Mouse (Mus musculus): ENCODE data around the gene Snx17. TPM values are rescaled to one million over a fixed set of nuclear protein-coding genes. Genes with fewer than 3 reads are reported as not detected.
A peak's percentile ranks its signal among the peaks of the same experiment; 100 is the strongest.
"Not testable (repeated sequence)": the region's sequence is repeated elsewhere in the genome, so short reads cannot be mapped to it uniquely, and the experiment has no call there.

Snx17 gene
- total RNA-seq, 4 experiments from 2014 or later, result 80.7 to 85.0 (median 83.6) TPM

GRCm38 (mm10) chr5:31196207-31196606, 3.2 kb downstream of the Snx17 start:
- no peak for DNase-seq (ENCODE audit: low spot score in 2 of 2)

- no peak for DNase-seq (ENCODE audit: low spot score in 2 of 2)
These were observed 4.0 kb downstream of the Snx17 start for GRCm38 (mm10) chr5:31197072-31197471.

GRCm38 (mm10) chr5:31198170-31198569, 5.1 kb downstream of the Snx17 start:
- no peak for DNase-seq (ENCODE audit: low spot score in 2 of 2)

GRCm38 (mm10) chr5:31198616-31199320, 5.7 kb downstream of the Snx17 start:
- DNase-seq (ENCODE audit: low spot score in 2 of 2), result no peak

GRCm38 (mm10) chr5:31199321-31199892, 6.4 kb downstream of the Snx17 start:
- DNase-seq (ENCODE audit: low spot score in 2 of 2), result no peak

GRCm38 (mm10) chr5:31199893-31200292, 6.9 kb downstream of the Snx17 start:
- no peak for DNase-seq (ENCODE audit: low spot score in 2 of 2)

- DNase-seq (ENCODE audit: low spot score in 2 of 2), result no peak
These were observed 7.3 kb downstream of the Snx17 start for GRCm38 (mm10) chr5:31200327-31200768.

- no peak for DNase-seq (ENCODE audit: low spot score in 2 of 2)
These were observed 8.2 kb downstream of the Snx17 start for GRCm38 (mm10) chr5:31201042-31201741.

GRCm38 (mm10) chr5:31201742-31202590, 8.9 kb downstream of the Snx17 start, which contains the start of gene Zfp513:
TSS of gene Zfp513 (minus strand) at chr5:31202303.
- DNase-seq (ENCODE audit: low spot score in 2 of 2), result peak; percentile 89 to 99

- no peak for DNase-seq (ENCODE audit: low spot score in 2 of 2)
These were observed 9.9 kb downstream of the Snx17 start for GRCm38 (mm10) chr5:31202933-31203332.

- no peak for DNase-seq (ENCODE audit: low spot score in 2 of 2)
These were observed 10.8 kb downstream of the Snx17 start for GRCm38 (mm10) chr5:31203866-31204265.

GRCm38 (mm10) chr5:31204421-31204820, 11.4 kb downstream of the Snx17 start:
- DNase-seq (ENCODE audit: low spot score in 2 of 2), result no peak

GRCm38 (mm10) chr5:31216554-31216953, 23.5 kb downstream of the Snx17 start:
- not testable (repeated sequence) for DNase-seq (ENCODE audit: low spot score in 2 of 2)

GRCm38 (mm10) chr5:31218294-31218693, 25.3 kb downstream of the Snx17 start:
- DNase-seq (ENCODE audit: low spot score in 2 of 2), result no peak

GRCm38 (mm10) chr5:31219070-31219469, 26.0 kb downstream of the Snx17 start:
- DNase-seq (ENCODE audit: low spot score in 2 of 2), result no peak

GRCm38 (mm10) chr5:31219474-31219873, 26.4 kb downstream of the Snx17 start:
- DNase-seq (ENCODE audit: low spot score in 2 of 2), result no peak

- DNase-seq (ENCODE audit: low spot score in 2 of 2), result no peak
These were observed 27.0 kb downstream of the Snx17 start for GRCm38 (mm10) chr5:31219911-31220447.

GRCm38 (mm10) chr5:31220448-31221303, 27.6 kb downstream of the Snx17 start, which contains the start of gene Ppm1g:
TSS of gene Ppm1g (minus strand) at chr5:31220687.
- DNase-seq (ENCODE audit: low spot score in 2 of 2), result peak; percentile 88 to 93

GRCm38 (mm10) chr5:31221304-31221945, 28.4 kb downstream of the Snx17 start:
- no peak for DNase-seq (ENCODE audit: low spot score in 2 of 2)

- no peak for DNase-seq (ENCODE audit: low spot score in 2 of 2)
These were observed 29.7 kb downstream of the Snx17 start for GRCm38 (mm10) chr5:31222696-31223095.

Measured in left cerebral cortex, adult 8-10 months (tissue).